Mouse (Mus musculus) embryonic facial prominence, embryonic 13.5 days (tissue): ENCODE measurements around the gene Map3k5. TPM values are rescaled to one million over a fixed set of nuclear protein-coding genes. Genes with fewer than 3 reads are reported as not detected.

Experiments used
- ATAC-seq: fragments of 200-750 bp; cut with Nextera tagmentation; 2 replicates; pipeline ENCODE4 v1.8.0; 2017; ENCODE audit warnings: low read depth; ENCODE audit not compliant: insufficient number of reproducible peaks, insufficient read depth, low FRiP score, low TSS enrichment
- H3K27ac ChIP-seq: fragments of 300-500 bp; sonication (generic); 2 replicates; pipeline ENCODE4 v1.5.1; 2015; ENCODE audit warnings: moderate library complexity, mild to moderate bottlenecking, inconsistent platforms
- H3K27me3 ChIP-seq: fragments of 300-500 bp; sonication (generic); 2 replicates; pipeline ENCODE4 v1.6.1; 2015; ENCODE audit warnings: mild to moderate bottlenecking, inconsistent platforms
- H3K36me3 ChIP-seq: fragments of 300-500 bp; sonication (generic); 2 replicates; pipeline ENCODE4 v1.6.1; 2015; ENCODE audit warnings: mild to moderate bottlenecking, inconsistent platforms
- H3K4me1 ChIP-seq: fragments of 300-500 bp; sonication (generic); 2 replicates; pipeline ENCODE4 v1.6.1; 2015; ENCODE audit warnings: inconsistent platforms
- H3K4me2 ChIP-seq: fragments of 300-500 bp; sonication (generic); 2 replicates; pipeline ENCODE4 v1.6.1; 2015; ENCODE audit warnings: moderate library complexity, mild to moderate bottlenecking, inconsistent platforms
- H3K4me3 ChIP-seq: fragments of 300-500 bp; sonication (generic); 2 replicates; pipeline ENCODE4 v1.5.1; 2015; ENCODE audit warnings: mild to moderate bottlenecking, inconsistent platforms
- H3K9ac ChIP-seq: fragments of 300-500 bp; sonication (generic); 2 replicates; pipeline ENCODE4 v1.6.1; 2015; ENCODE audit warnings: mild to moderate bottlenecking, inconsistent platforms
- H3K9me3 ChIP-seq: fragments of 300-500 bp; sonication (generic); 2 replicates; pipeline ENCODE4 v1.6.1; 2016; ENCODE audit warnings: inconsistent platforms
- WGBS: fragments of 180-500 bp; shearing (Covaris S2); methylation state at CpG from one replicate; pipeline ENCODE4 v1.1.7; 2015; ENCODE audit warnings: mixed read lengths; 5-methylcytosine and 5-hydroxymethylcytosine counted together
- polyA plus RNA-seq: library from polyadenylated mRNA; unstranded; fragments of >200 nt; fragmentation: Nextera tagmentation; extraction: Ambion mirVana; gene quantifications from 2 replicates; pipeline ENCODE4 v1.2.1, GENCODE M21; 2015

Map3k5 gene
- polyA plus RNA-seq, 1 experiment from 2014 or later: 2.0 TPM

- H3K4me2 ChIP-seq: no peak overlapping the region
- no peaks in the 10 kb centered on the region for H3K27me3 ChIP-seq
- no peak overlapping the region for H3K27ac ChIP-seq
- H3K4me1 ChIP-seq: no peaks in the 10 kb centered on the region; the same call in 1 of the 2 replicates
- ATAC-seq: no peak
- no peaks in the 10 kb centered on the region for H3K36me3 ChIP-seq
- no peak overlapping the region for H3K4me3 ChIP-seq
- WGBS: 68% methylated on average over 3 of the region's 3 CpGs
- H3K9ac ChIP-seq: no peak overlapping the region
- H3K9me3 ChIP-seq: no peaks in the 10 kb centered on the region
These were observed 61.9 kb downstream of the Map3k5 start for GRCm38 (mm10) chr10:19996151-19996550.

DNA sequence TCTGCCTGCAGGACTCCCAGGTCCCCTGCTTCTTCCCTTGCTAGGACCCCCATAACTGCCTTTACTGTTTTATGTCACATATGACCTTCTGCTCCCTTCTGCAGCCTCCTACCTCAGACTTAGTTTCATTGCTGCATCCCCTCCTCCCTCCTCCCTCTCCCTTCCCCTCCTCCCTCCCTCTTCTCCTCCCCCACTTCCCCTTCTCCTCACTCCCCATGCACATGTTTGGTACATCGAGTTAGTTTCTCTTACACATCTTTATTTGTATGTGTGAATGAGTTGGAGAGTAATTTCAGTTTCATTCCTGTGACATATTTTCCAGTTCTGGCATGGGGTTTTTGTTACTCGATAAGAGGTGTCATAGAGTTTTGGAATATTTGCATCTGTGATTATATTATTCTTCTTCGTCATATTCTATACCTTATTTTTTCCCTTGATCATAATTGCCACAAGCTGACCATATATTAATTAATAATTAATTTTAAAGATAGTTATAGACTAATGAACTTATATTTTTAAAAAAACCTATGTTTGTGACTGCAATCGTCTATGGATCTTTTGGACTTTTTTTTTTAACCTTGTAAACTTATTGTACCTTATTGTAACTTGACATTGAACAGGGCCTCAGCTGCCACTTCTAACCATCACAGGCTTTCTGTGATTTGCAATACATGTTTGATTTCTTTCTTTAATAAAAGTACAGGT, 65.6 kb downstream of the Map3k5 start:
- WGBS: 63% methylated on average over 4 of the region's 4 CpGs
- H3K36me3 ChIP-seq: no peaks in the 10 kb centered on the region

GRCm38 (mm10) chr10:20000408-20000770, 66.1 kb downstream of the Map3k5 start:
- H3K9me3 ChIP-seq: no peaks in the 10 kb centered on the region
- no peaks in the 10 kb centered on the region for H3K27me3 ChIP-seq
- no peak overlapping the region for H3K4me3 ChIP-seq
- H3K27ac ChIP-seq: no peak overlapping the region
- H3K9ac ChIP-seq: no peak overlapping the region
- ATAC-seq: no peak
- peaks cover 7% of the 10 kb centered on the region; the same call in 1 of the 2 replicates for H3K4me1 ChIP-seq
- H3K4me2 ChIP-seq: no peak overlapping the region
- H3K36me3 ChIP-seq: no peaks in the 10 kb centered on the region
- WGBS: 58% methylated on average over 8 of the region's 8 CpGs

More for the DNA sequence above, 65.6 kb downstream of the Map3k5 start:
- Histone ChIP-seq H3K27me3 (no peaks in the 10 kb centered on the region), H3K27ac (no peak overlapping the region), H3K4me2 (no peak overlapping the region), H3K4me1 (peaks cover 7% of the 10 kb centered on the region; the same call in 1 of the 2 replicates), H3K4me3 (no peak overlapping the region), H3K9ac (no peak overlapping the region), H3K9me3 (no peaks in the 10 kb centered on the region)
- ATAC-seq: no peak

GRCm38 (mm10) chr10:20001990-20002389, 67.7 kb downstream of the Map3k5 start:
- H3K27me3 ChIP-seq: no peaks in the 10 kb centered on the region
- H3K4me2 ChIP-seq: no peak overlapping the region
- no peak overlapping the region for H3K4me3 ChIP-seq
- no peaks in the 10 kb centered on the region for H3K36me3 ChIP-seq
- no peak for ATAC-seq
- no peaks in the 10 kb centered on the region for H3K9me3 ChIP-seq
- peaks cover 7% of the 10 kb centered on the region; the same call in 1 of the 2 replicates for H3K4me1 ChIP-seq
- H3K27ac ChIP-seq: no peak overlapping the region
- no peak overlapping the region for H3K9ac ChIP-seq
- WGBS: 19% methylated on average over 5 of the region's 5 CpGs

- WGBS: 32% methylated on average over 5 of the region's 5 CpGs
- Histone ChIP-seq H3K27me3 (no peaks in the 10 kb centered on the region), H3K4me3 (no peak overlapping the region), H3K9me3 (no peaks in the 10 kb centered on the region), H3K27ac (no peak overlapping the region), H3K36me3 (no peaks in the 10 kb centered on the region), H3K9ac (no peak overlapping the region), H3K4me2 (no peak overlapping the region), H3K4me1 (peaks cover 7% of the 10 kb centered on the region; the same call in 1 of the 2 replicates)
- ATAC-seq: no peak
These were observed 68.7 kb downstream of the Map3k5 start for GRCm38 (mm10) chr10:20003006-20003405.

DNA sequence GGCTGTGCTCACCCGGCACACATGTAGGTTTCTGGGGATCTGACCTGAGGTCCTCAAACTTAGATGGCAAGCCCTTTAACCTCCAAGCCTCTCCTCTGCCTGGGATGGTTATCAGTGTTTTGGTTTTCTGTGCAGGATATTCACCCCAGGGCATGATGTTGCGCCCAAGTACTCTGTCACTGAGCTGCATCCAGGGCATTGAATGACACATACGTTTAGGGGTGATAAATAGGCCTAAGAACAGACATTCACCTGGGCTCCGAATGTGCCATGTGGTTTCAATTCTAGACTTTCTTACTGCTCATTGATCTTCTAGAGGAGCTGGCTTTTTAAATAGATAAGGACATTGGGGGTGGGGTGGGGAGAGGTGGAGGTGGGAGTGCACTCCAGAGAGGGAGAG, 70.5 kb downstream of the Map3k5 start:
- no peaks in the 10 kb centered on the region for H3K27me3 ChIP-seq
- H3K4me3 ChIP-seq: no peak overlapping the region
- 43% methylated on average over 4 of the region's 4 CpGs for WGBS
- ATAC-seq: no peak
- H3K4me2 ChIP-seq: no peak overlapping the region
- H3K9me3 ChIP-seq: no peaks in the 10 kb centered on the region
- no peak overlapping the region for H3K27ac ChIP-seq
- H3K36me3 ChIP-seq: no peaks in the 10 kb centered on the region
- H3K4me1 ChIP-seq: peaks cover 7% of the 10 kb centered on the region; the same call in 1 of the 2 replicates
- H3K9ac ChIP-seq: no peak overlapping the region

DNA sequence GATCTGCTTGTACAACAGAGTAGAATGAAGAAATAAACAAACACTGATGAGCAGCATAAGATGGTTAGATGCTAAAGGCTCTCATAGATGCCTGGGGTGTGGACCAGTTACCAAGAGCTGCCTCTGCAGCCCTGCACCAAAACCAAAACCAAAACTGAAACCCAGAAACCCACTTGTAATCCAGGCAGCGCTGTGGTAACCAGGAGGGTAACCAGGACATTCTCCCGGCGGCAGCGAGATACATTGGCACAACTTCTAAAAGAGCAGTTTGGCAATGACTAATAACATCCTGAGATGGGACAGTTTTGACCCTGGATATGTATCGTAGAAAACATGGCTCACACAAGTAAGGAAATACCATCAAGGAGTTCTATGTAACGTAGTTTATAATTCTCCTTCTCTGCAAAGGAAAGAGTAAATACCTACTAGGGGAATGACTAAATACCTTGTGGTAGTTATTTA, 71.2 kb downstream of the Map3k5 start:
- no peak for ATAC-seq
- no peak overlapping the region for H3K4me3 ChIP-seq
- no peaks in the 10 kb centered on the region for H3K27me3 ChIP-seq
- H3K9me3 ChIP-seq: no peaks in the 10 kb centered on the region
- H3K9ac ChIP-seq: no peak overlapping the region
- no peak overlapping the region for H3K4me2 ChIP-seq
- no peaks in the 10 kb centered on the region for H3K36me3 ChIP-seq
- 89% methylated on average over 6 of the region's 6 CpGs for WGBS
- no peak overlapping the region for H3K27ac ChIP-seq
- H3K4me1 ChIP-seq: peaks cover 7% of the 10 kb centered on the region; the same call in 1 of the 2 replicates

- H3K9me3 ChIP-seq: no peaks in the 10 kb centered on the region
- no peak overlapping the region for H3K4me3 ChIP-seq
- H3K27ac ChIP-seq: no peak overlapping the region
- peaks cover 7% of the 10 kb centered on the region; the same call in 1 of the 2 replicates for H3K4me1 ChIP-seq
- ATAC-seq: no peak
- no peak overlapping the region for H3K9ac ChIP-seq
- no peak overlapping the region for H3K4me2 ChIP-seq
- no peaks in the 10 kb centered on the region for H3K27me3 ChIP-seq
- 75% methylated on average over 17 of the region's 17 CpGs for WGBS
- no peaks in the 10 kb centered on the region for H3K36me3 ChIP-seq
These were observed 72.2 kb downstream of the Map3k5 start for GRCm38 (mm10) chr10:20006333-20007093.

- 92% methylated on average over 6 of the region's 6 CpGs for WGBS
- Histone ChIP-seq H3K4me1 (no peaks in the 10 kb centered on the region), H3K4me2 (no peak overlapping the region), H3K27me3 (no peaks in the 10 kb centered on the region), H3K4me3 (no peak overlapping the region), H3K27ac (no peak overlapping the region), H3K36me3 (no peaks in the 10 kb centered on the region), H3K9ac (no peak overlapping the region), H3K9me3 (no peaks in the 10 kb centered on the region)
- no peak for ATAC-seq
These were observed 75.0 kb downstream of the Map3k5 start for GRCm38 (mm10) chr10:20009310-20009709.

DNA sequence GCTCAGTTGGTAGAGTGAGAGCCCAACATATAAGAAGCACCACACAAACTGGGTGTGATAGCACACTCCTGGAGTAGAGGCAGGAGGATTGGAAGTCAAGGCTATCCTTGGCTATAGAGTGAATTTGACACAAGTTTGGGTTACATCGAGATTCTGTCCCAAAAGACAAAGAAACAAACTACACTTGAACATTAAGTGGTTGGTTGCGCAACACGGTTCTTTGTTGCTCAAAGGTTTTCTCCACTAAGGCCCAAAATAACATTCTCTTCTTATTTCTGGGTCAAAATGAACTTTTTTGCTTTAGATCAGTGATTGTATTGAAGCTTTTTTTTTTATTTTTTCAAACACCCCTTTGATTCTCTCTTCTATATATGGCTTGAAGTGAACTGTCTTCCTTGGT, 75.7 kb downstream of the Map3k5 start:
- no peaks in the 10 kb centered on the region for H3K9me3 ChIP-seq
- no peaks in the 10 kb centered on the region for H3K27me3 ChIP-seq
- H3K9ac ChIP-seq: no peak overlapping the region
- no peak overlapping the region for H3K4me3 ChIP-seq
- H3K4me1 ChIP-seq: no peaks in the 10 kb centered on the region
- H3K4me2 ChIP-seq: no peak overlapping the region
- ATAC-seq: no peak
- no peaks in the 10 kb centered on the region for H3K36me3 ChIP-seq
- WGBS: 94% methylated on average over 3 of the region's 3 CpGs
- no peak overlapping the region for H3K27ac ChIP-seq

- ATAC-seq: no peak
- no peak overlapping the region for H3K27ac ChIP-seq
These were observed 84.1 kb downstream of the Map3k5 start for GRCm38 (mm10) chr10:20018406-20018805.

GRCm38 (mm10) chr10:20018806-20019205, 84.5 kb downstream of the Map3k5 start:
- 93% methylated on average over 3 of the region's 3 CpGs for WGBS
- no peak for ATAC-seq
- H3K27ac ChIP-seq: no peak overlapping the region

More at GRCm38 (mm10) chr10:20018406-20018805, 84.1 kb downstream of the Map3k5 start:
- no peak overlapping the region for H3K4me2 ChIP-seq
- H3K4me1 ChIP-seq: peaks cover 18% of the 10 kb centered on the region
- no peak overlapping the region for H3K9ac ChIP-seq
- H3K36me3 ChIP-seq: no peaks in the 10 kb centered on the region
- WGBS: 94% methylated on average over 10 of the region's 10 CpGs
- no peaks in the 10 kb centered on the region for H3K9me3 ChIP-seq
- H3K27me3 ChIP-seq: no peaks in the 10 kb centered on the region
- H3K4me3 ChIP-seq: no peak overlapping the region

More at GRCm38 (mm10) chr10:20018806-20019205, 84.5 kb downstream of the Map3k5 start:
- Histone ChIP-seq H3K4me1 (peaks cover 18% of the 10 kb centered on the region), H3K4me2 (no peak overlapping the region), H3K36me3 (no peaks in the 10 kb centered on the region), H3K27me3 (no peaks in the 10 kb centered on the region), H3K9me3 (no peaks in the 10 kb centered on the region), H3K4me3 (no peak overlapping the region), H3K9ac (no peak overlapping the region)
